Mouse (Mus musculus) megakaryocyte, embryonic 14.5 days (primary cell): Measurements from ENCODE around the gene Mlst8.

Experiments
- FLI1 ChIP-seq: IDR thresholded peaks from 2 replicates; pipeline ENCODE4 v1.6.1; 2012; ENCODE audit warnings: low read length, inconsistent platforms, mixed read lengths
- GATA1 ChIP-seq: IDR thresholded peaks from 3 replicates; pipeline ENCODE4 v1.6.1; 2012; ENCODE audit warnings: mixed read lengths, low read length, inconsistent platforms, borderline replicate concordance

DNA sequence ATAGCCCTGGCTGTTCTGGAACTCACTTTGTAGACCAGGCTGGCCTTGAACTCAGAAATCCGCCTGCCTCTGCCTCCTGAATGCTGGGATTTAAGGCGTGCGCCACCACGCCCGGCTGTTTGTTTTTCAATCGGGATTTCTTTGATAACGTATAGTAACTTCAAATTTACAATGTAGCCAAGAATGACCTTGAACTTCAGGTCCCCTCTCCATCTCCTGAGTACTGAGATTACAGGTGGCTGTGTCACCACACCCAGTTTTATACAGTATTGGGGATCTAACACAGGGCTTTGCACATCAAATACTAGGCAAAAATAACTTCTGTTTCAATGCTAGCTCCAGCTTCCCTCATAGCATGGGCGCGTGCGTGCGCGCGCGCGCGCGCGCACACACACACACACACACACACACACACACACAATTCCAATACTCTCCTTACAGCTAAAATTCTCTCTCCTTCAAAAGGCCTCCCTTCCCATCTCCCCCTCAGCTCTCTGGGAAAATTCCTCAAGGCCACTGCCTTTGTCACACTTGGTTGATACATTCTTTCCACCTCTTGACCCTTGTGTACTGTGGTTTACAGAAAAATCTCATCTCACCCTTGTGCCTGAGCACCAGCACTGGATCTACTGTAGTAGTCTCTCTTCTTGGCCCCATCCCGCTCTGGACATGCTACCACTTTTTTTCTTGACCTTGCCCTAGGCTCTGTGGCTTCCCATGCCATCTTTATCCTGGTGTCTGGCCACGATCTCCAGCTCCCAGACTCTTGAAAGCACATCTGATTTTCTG lies 2.3 kb upstream of the Mlst8 start:
- no peak for TF ChIP-seq GATA1
- no peak for TF ChIP-seq FLI1
